Mouse (Mus musculus): ENCODE measurements around the gene Hsd3b1. TPM values are rescaled to one million over a fixed set of nuclear protein-coding genes. Genes with fewer than 3 reads are reported as not detected.

Gene Hsd3b1
- polyA plus RNA-seq (2014; fragmentation: Illumina TruSeq; extraction: RNeasy Lipid Tissue Mini Kit (QIAGEN cat#74804); ENCODE audit: low read depth, low replicate concordance): 0.32 TPM

DNA sequence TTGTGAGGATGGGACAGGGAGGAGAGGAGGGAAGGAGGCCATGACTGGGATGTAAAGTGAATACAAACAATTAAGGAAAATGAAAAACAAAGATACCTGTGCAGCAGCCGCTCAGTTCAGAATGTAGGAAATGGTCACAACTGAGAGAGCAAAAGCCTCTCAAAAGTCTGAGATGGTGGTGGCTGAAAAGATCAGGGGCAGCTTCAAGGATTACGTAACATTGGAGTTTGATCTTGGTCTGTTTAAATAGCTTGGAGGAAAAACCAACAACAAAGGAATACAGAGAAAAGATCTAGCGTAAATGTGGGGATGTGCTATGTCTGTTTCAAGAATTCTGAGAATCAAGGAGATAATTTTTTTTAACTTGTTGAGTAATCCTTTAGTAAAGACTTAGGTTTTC, at the start of gene Hsd3b1:
TSS of gene Hsd3b1 (minus strand) at position 219 of the 400 bp plus-strand sequence.

DNA sequence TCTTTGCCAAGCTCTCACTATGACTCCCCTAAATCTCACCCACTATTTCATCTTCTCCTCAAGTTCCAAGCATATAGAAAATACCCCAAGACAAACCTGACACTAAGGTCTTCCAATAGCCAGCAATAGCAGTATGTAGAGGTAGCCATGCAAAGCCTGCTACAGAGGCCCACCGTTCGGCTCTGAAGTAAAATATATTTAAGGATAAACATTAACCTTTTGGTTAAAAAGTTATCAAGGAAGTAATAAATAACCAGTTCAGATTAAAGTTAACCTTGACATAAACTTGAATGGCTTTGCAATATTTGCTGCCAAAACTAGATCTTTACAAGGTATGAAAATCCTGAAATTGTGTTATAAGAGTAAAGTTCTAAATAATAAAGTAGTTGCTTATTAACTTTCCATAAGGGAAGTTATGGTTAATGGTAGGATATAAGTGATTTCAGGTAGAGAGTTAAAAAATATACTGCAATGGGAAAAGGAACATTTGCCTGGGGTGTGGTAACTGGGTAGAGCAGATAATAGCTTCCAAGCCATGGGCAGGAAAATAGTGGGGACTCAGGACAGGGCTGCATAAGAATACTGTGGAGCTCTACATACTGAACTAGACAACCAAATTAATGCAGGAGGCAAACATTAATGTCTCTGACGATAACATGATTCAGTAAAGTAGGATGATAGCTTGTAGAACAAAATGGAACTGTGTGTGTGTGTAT, 33.6 kb upstream of the Hsd3b1 start, which contains the start of gene Hao2:
TSS of gene Hao2 (minus strand) at position 183 of the 716 bp plus-strand sequence.

DNA sequence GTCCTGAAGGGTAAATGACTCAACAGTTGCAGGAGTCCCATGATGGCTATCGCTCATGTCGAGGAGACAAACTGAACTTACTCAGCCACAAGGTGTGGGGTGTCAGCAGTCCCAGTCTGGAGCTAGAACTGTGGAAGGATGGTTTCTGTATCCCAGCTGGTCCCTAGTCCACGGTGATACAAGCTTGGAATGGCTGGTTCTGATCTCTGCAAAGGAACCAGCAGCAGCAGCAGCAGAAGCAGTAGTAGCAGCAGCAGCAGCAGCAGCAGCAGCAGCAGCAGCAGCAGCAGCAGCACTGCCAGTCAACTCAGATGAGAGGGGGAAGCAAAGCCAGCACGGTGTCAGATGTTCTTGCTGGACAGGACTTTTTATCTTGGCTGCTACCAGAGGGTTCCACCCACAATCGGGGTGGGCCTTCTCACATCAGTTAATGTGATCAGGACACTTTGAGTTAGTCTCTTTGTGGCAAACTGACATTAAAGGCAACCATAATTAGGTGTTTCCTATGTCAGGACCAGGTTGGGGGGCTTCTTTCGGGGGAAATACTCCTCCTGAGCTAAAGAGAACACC, 45.4 kb downstream of the Hsd3b1 start, which contains the start of gene Hsd3b6:
TSS of gene Hsd3b6 (minus strand) at position 343 of the 570 bp plus-strand sequence.

Other genes with a start within 250 kb of the Hsd3b1 start
- gene Hsd3b5, start 229.5 kb downstream of the Hsd3b1 start, polyA plus RNA-seq (2014; fragmentation: Illumina TruSeq; extraction: RNeasy Lipid Tissue Mini Kit (QIAGEN cat#74804); ENCODE audit: low read depth, low replicate concordance): 5.2 TPM
- gene Hsd3b2, start 135.3 kb downstream of the Hsd3b1 start, polyA plus RNA-seq (2014; fragmentation: Illumina TruSeq; extraction: RNeasy Lipid Tissue Mini Kit (QIAGEN cat#74804); ENCODE audit: low read depth, low replicate concordance): 32.2 TPM
- gene Hsd3b3, start 96.7 kb downstream of the Hsd3b1 start, polyA plus RNA-seq (2014; fragmentation: Illumina TruSeq; extraction: RNeasy Lipid Tissue Mini Kit (QIAGEN cat#74804); ENCODE audit: low read depth, low replicate concordance): 166 TPM
- not detected for gene Hsd3b6, start 45.4 kb downstream of the Hsd3b1 start, polyA plus RNA-seq (2014; fragmentation: Illumina TruSeq; extraction: RNeasy Lipid Tissue Mini Kit (QIAGEN cat#74804); ENCODE audit: low read depth, low replicate concordance)
- 14.6 TPM for gene Hao2, start 33.4 kb upstream of the Hsd3b1 start, polyA plus RNA-seq (2014; fragmentation: Illumina TruSeq; extraction: RNeasy Lipid Tissue Mini Kit (QIAGEN cat#74804); ENCODE audit: low read depth, low replicate concordance)